Mouse (Mus musculus): ENCODE results near the gene Prr14l.

DNA sequence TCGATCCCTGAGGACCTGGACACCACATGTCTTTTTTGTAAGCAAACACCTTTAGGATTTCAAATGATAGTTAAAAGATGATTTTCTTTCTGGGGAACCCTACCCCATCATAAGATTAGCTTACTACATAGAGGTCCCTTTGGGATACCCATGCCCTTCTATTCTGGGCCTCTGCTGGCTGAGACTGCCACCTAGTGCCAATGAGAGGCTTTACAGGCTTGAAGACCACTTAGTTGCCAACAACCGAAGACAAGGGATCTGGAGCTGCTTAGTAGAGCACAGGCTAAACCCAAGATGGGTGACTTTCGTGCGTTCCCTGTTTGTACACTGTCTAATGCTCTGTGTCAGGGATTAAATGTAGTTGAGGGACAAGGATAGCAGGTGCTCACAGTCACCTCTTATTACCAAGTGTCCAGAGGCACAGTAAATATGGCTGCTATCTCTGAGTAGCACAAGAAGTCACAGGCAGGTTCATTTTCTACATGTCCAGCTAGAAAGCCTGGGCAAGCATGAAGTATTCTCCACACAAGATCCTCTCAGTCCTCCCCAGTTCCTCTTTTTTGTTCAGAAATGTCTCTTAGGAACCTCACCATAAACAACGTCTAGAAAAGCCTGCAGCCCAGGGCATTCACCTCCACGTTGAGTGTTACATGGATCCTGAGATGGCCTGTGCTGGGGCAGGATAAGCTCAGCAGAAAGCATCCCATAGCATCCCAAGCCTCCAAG, 106.2 kb downstream of the Prr14l start:
- TF ChIP-seq POLR2A (IDR thresholded peaks at IDR 0.05; ENCODE audit: control insufficient read depth, extremely low read depth, insufficient read depth, low read length, poor library complexity) = no peak
- TF ChIP-seq CTCF (IDR thresholded peaks at IDR 0.05; ENCODE audit: borderline replicate concordance, control insufficient read depth, extremely low read depth, insufficient read depth, low read length, poor library complexity) = no peak
